Mouse (Mus musculus): ENCODE measurements around the gene Mmd2. TPM values are rescaled to one million over a fixed set of nuclear protein-coding genes. Genes with fewer than 3 reads are reported as not detected.

Mmd2 gene
- polyA plus RNA-seq, 1 experiment from 2014 or later, result 0.38 TPM

DNA sequence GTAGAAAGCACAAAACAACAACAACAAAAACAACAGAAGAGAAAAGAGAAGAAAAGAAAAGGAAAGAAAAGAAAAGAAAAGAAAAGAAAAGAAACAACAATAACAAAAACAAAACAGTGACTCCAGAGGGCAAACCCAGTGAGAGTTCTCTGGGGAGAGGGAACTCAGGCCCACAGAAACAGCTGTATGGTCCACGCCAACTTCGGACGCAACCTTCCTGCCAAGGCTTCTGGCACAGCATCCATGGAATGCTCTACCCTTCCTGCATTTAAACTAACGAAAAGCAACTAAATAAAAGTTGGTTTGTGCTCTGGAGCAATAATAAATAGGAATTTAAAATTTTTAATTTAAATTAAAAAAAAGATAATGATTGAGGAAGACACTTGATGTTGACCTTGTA, 51.9 kb downstream of the Mmd2 start:
- no peak overlapping the region for H3K9ac ChIP-seq (ENCODE audit: low read length)
- H3K36me3 ChIP-seq (ENCODE audit: control insufficient read depth, insufficient read depth, low read length), result no peaks in the 10 kb centered on the region
- no peak overlapping the region for H3K4me2 ChIP-seq (ENCODE audit: low read length)
- H3K27me3 ChIP-seq (ENCODE audit: control insufficient read depth, insufficient read depth, low read length), result no peaks in the 10 kb centered on the region
- ATAC-seq (ENCODE audit: insufficient number of reproducible peaks, insufficient read depth, low FRiP score, low read depth), result no peak
- no peak overlapping the region for H3K27ac ChIP-seq (replicated peaks in 1 of 2; ENCODE audit: control insufficient read depth in 1 of 2, insufficient read depth in 1 of 2, low read depth in 2 of 2, low read length in 2 of 2)
- H3K4me3 ChIP-seq (ENCODE audit: control insufficient read depth in 1 of 2, insufficient read depth in 1 of 2, low read depth in 1 of 2, low read length in 2 of 2), result no peak overlapping the region
- no peaks in the 10 kb centered on the region for H3K4me1 ChIP-seq (ENCODE audit: control insufficient read depth in 2 of 2, insufficient read depth in 2 of 2, low read length in 2 of 2)
- H3K9me3 ChIP-seq (ENCODE audit: control insufficient read depth, low read length), result no peaks in the 10 kb centered on the region
- 88% methylated on average over 4 of the region's 4 CpGs for WGBS

GRCm38 (mm10) chr5:142555866-142556265, 52.7 kb downstream of the Mmd2 start:
- H3K27me3 ChIP-seq (ENCODE audit: control insufficient read depth, insufficient read depth, low read length), result no peaks in the 10 kb centered on the region
- WGBS, result 73% methylated on average over 5 of the region's 5 CpGs
- H3K4me2 ChIP-seq (ENCODE audit: low read length), result no peak overlapping the region
- H3K27ac ChIP-seq (replicated peaks in 1 of 2; ENCODE audit: control insufficient read depth in 1 of 2, insufficient read depth in 1 of 2, low read depth in 2 of 2, low read length in 2 of 2), result no peak overlapping the region
- ATAC-seq (ENCODE audit: insufficient number of reproducible peaks, insufficient read depth, low FRiP score, low read depth), result no peak
- H3K9ac ChIP-seq (ENCODE audit: low read length), result no peak overlapping the region
- no peaks in the 10 kb centered on the region for H3K36me3 ChIP-seq (ENCODE audit: control insufficient read depth, insufficient read depth, low read length)
- no peaks in the 10 kb centered on the region for H3K9me3 ChIP-seq (ENCODE audit: control insufficient read depth, low read length)
- H3K4me3 ChIP-seq (ENCODE audit: control insufficient read depth in 1 of 2, insufficient read depth in 1 of 2, low read depth in 1 of 2, low read length in 2 of 2), result no peak overlapping the region
- no peaks in the 10 kb centered on the region for H3K4me1 ChIP-seq (ENCODE audit: control insufficient read depth in 2 of 2, insufficient read depth in 2 of 2, low read length in 2 of 2)

- Histone ChIP-seq H3K9ac (ENCODE audit: low read length) (peak within 1 kb of the TSS; percentile 79), H3K9me3 (ENCODE audit: control insufficient read depth, low read length) (no peaks in the 10 kb centered on the region), H3K27me3 (ENCODE audit: control insufficient read depth, insufficient read depth, low read length) (no peaks in the 10 kb centered on the region), H3K4me3 (ENCODE audit: control insufficient read depth in 1 of 2, insufficient read depth in 1 of 2, low read depth in 1 of 2, low read length in 2 of 2) (peak within 1 kb of the TSS; percentile 56 to 62), H3K36me3 (ENCODE audit: control insufficient read depth, insufficient read depth, low read length) (no peaks in the 10 kb centered on the region), H3K4me1 (ENCODE audit: control insufficient read depth in 2 of 2, insufficient read depth in 2 of 2, low read length in 2 of 2) (peaks cover 14 to 19% of the 10 kb centered on the region in 2 experiments), H3K27ac (replicated peaks in 1 of 2; ENCODE audit: control insufficient read depth in 1 of 2, insufficient read depth in 1 of 2, low read depth in 2 of 2, low read length in 2 of 2) (peak within 1 kb of the TSS; percentile 75 to 79), H3K4me2 (ENCODE audit: low read length) (peak within 1 kb of the TSS; percentile 96)
- ATAC-seq (ENCODE audit: insufficient number of reproducible peaks, insufficient read depth, low FRiP score, low read depth), result peak; percentile 93
- WGBS, result 2% methylated on average over 78 of the region's 80 CpGs
These were observed 57.6 kb downstream of the Mmd2 start, which contains the start of gene Radil for GRCm38 (mm10) chr5:142550706-142551652. Radil (minus strand) TSS chr5:142551098.

- under 1% methylated on average over 30 of the region's 31 CpGs for WGBS
- H3K27ac ChIP-seq (replicated peaks in 1 of 2; ENCODE audit: control insufficient read depth in 1 of 2, insufficient read depth in 1 of 2, low read depth in 2 of 2, low read length in 2 of 2), result peak overlapping the region; percentile 75 to 79
- peak overlapping the region; percentile 96 for H3K4me2 ChIP-seq (ENCODE audit: low read length)
- H3K4me1 ChIP-seq (ENCODE audit: control insufficient read depth in 2 of 2, insufficient read depth in 2 of 2, low read length in 2 of 2), result peaks cover 20 to 28% of the 10 kb centered on the region in 2 experiments
- H3K27me3 ChIP-seq (ENCODE audit: control insufficient read depth, insufficient read depth, low read length), result no peaks in the 10 kb centered on the region
- H3K9ac ChIP-seq (ENCODE audit: low read length), result peak overlapping the region; percentile 79
- H3K9me3 ChIP-seq (ENCODE audit: control insufficient read depth, low read length), result no peaks in the 10 kb centered on the region
- peak overlapping the region; percentile 56 to 62 for H3K4me3 ChIP-seq (ENCODE audit: control insufficient read depth in 1 of 2, insufficient read depth in 1 of 2, low read depth in 1 of 2, low read length in 2 of 2)
- peak; percentile 51; the same call in 1 of the 2 replicates for ATAC-seq (ENCODE audit: insufficient number of reproducible peaks, insufficient read depth, low FRiP score, low read depth)
- H3K36me3 ChIP-seq (ENCODE audit: control insufficient read depth, insufficient read depth, low read length), result no peaks in the 10 kb centered on the region
These were observed 58.5 kb downstream of the Mmd2 start for GRCm38 (mm10) chr5:142549961-142550705.

GRCm38 (mm10) chr5:142549441-142549840, 59.2 kb downstream of the Mmd2 start:
- no peak for ATAC-seq (ENCODE audit: insufficient number of reproducible peaks, insufficient read depth, low FRiP score, low read depth)
- no peaks in the 10 kb centered on the region for H3K9me3 ChIP-seq (ENCODE audit: control insufficient read depth, low read length)
- H3K27ac ChIP-seq (replicated peaks in 1 of 2; ENCODE audit: control insufficient read depth in 1 of 2, insufficient read depth in 1 of 2, low read depth in 2 of 2, low read length in 2 of 2), result peak overlapping the region; percentile 75 to 79
- no peaks in the 10 kb centered on the region for H3K36me3 ChIP-seq (ENCODE audit: control insufficient read depth, insufficient read depth, low read length)
- peak overlapping the region; percentile 96 for H3K4me2 ChIP-seq (ENCODE audit: low read length)
- H3K4me1 ChIP-seq (ENCODE audit: control insufficient read depth in 2 of 2, insufficient read depth in 2 of 2, low read length in 2 of 2), result peaks cover 25 to 35% of the 10 kb centered on the region in 2 experiments
- WGBS, result 39% methylated on average over 9 of the region's 9 CpGs
- peak overlapping the region; percentile 79 for H3K9ac ChIP-seq (ENCODE audit: low read length)
- no peaks in the 10 kb centered on the region for H3K27me3 ChIP-seq (ENCODE audit: control insufficient read depth, insufficient read depth, low read length)
- peak overlapping the region; percentile 56 to 62; a peak in 2 of 4 replicates for H3K4me3 ChIP-seq (ENCODE audit: control insufficient read depth in 1 of 2, insufficient read depth in 1 of 2, low read depth in 1 of 2, low read length in 2 of 2)

DNA sequence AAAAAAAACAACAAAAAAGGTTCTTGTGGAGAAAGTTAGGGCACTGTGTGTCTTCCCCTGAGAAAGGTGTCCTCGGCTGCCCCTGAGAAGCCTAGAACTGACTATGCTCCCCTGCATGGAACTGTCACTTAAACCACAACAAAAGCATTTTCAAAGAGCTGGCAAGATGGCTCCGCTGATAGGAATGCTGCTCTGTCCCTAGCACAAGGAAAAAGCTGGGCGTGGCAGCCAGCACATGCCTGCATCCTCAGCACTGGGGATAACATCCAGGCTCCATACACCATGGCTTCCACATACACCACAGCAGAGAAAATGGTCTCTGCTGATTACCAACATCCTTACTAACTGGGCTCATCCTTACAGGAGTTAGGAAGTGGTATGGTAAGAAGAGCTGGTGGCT, 61.5 kb downstream of the Mmd2 start:
- H3K4me3 ChIP-seq (ENCODE audit: control insufficient read depth in 1 of 2, insufficient read depth in 1 of 2, low read depth in 1 of 2, low read length in 2 of 2), result no peak overlapping the region
- no peak for ATAC-seq (ENCODE audit: insufficient number of reproducible peaks, insufficient read depth, low FRiP score, low read depth)
- no peak overlapping the region for H3K4me2 ChIP-seq (ENCODE audit: low read length)
- H3K27ac ChIP-seq (replicated peaks in 1 of 2; ENCODE audit: control insufficient read depth in 1 of 2, insufficient read depth in 1 of 2, low read depth in 2 of 2, low read length in 2 of 2), result no peak overlapping the region
- H3K4me1 ChIP-seq (ENCODE audit: control insufficient read depth in 2 of 2, insufficient read depth in 2 of 2, low read length in 2 of 2), result peaks cover 28 to 41% of the 10 kb centered on the region in 2 experiments
- 85% methylated on average over 3 of the region's 3 CpGs for WGBS
- H3K36me3 ChIP-seq (ENCODE audit: control insufficient read depth, insufficient read depth, low read length), result no peaks in the 10 kb centered on the region
- H3K9ac ChIP-seq (ENCODE audit: low read length), result no peak overlapping the region
- H3K9me3 ChIP-seq (ENCODE audit: control insufficient read depth, low read length), result no peaks in the 10 kb centered on the region
- H3K27me3 ChIP-seq (ENCODE audit: control insufficient read depth, insufficient read depth, low read length), result no peaks in the 10 kb centered on the region

DNA sequence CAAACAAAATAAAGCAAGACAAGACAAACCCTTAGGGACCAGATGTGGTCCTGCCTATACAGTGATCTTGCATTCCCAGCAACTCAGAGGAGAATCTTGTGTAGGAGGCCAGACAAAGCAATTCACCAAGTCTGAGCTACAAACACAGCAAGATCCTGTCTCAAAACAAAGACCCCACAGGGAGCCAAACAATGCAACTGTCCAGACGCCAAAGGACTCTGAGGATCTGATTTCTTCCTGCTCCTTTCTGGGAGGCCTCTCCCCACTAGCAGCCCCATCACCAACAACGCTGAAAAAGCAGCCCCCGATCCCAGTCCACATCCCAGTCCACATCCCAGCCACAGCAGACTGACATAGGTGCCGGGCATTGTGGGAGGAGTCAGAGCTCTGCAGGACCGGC, 62.3 kb downstream of the Mmd2 start:
- H3K9ac ChIP-seq (ENCODE audit: low read length), result no peak overlapping the region
- H3K36me3 ChIP-seq (ENCODE audit: control insufficient read depth, insufficient read depth, low read length), result no peaks in the 10 kb centered on the region
- no peaks in the 10 kb centered on the region for H3K9me3 ChIP-seq (ENCODE audit: control insufficient read depth, low read length)
- no peak overlapping the region for H3K4me2 ChIP-seq (ENCODE audit: low read length)
- H3K4me3 ChIP-seq (ENCODE audit: control insufficient read depth in 1 of 2, insufficient read depth in 1 of 2, low read depth in 1 of 2, low read length in 2 of 2), result no peak overlapping the region
- H3K27me3 ChIP-seq (ENCODE audit: control insufficient read depth, insufficient read depth, low read length), result no peaks in the 10 kb centered on the region
- 20% methylated on average over 5 of the region's 5 CpGs for WGBS
- H3K27ac ChIP-seq (replicated peaks in 1 of 2; ENCODE audit: control insufficient read depth in 1 of 2, insufficient read depth in 1 of 2, low read depth in 2 of 2, low read length in 2 of 2), result no peak overlapping the region
- peaks cover 28 to 43% of the 10 kb centered on the region in 2 experiments for H3K4me1 ChIP-seq (ENCODE audit: control insufficient read depth in 2 of 2, insufficient read depth in 2 of 2, low read length in 2 of 2)
- ATAC-seq (ENCODE audit: insufficient number of reproducible peaks, insufficient read depth, low FRiP score, low read depth), result no peak

Data from heart, embryonic 14.5 days (tissue).